Mouse (Mus musculus) CH12.LX (cell line): ENCODE measurements at regions not wholly inside any gene's neighbourhood (a gene's known extent, or its start where the extent isn't known, plus 50 kb on each side); places are given as distances from the start of the nearest gene placed in this dataset.

ENCODE experiments used
- DNase-seq: peaks from one replicate; pipeline ENCODE4 v3.0.0-alpha.2; 2013; ENCODE audit errors: extremely low read depth
- H3K27ac ChIP-seq: 2 replicates; pipeline ENCODE4 v1.5.1; 2012; ENCODE audit warnings: low read depth, mild to moderate bottlenecking, control low read depth, moderate library complexity; ENCODE audit not compliant: insufficient read depth
- H3K27me3 ChIP-seq: replicated peaks from 2 replicates; pipeline ENCODE3; 2012; ENCODE audit warnings: inconsistent platforms
- H3K36me3 ChIP-seq, 2 experiments: replicated peaks in 1 of 2; 2 replicates each; pipeline versions ENCODE3 to v1.6.1; 2012; ENCODE audit warnings: inconsistent platforms in 1 of 2, low read length in 1 of 2, mild to moderate bottlenecking in 1 of 2, mixed read lengths in 1 of 2, moderate library complexity in 1 of 2; ENCODE audit not compliant: control insufficient read depth in 1 of 2, insufficient read depth in 1 of 2
- H3K4me1 ChIP-seq, 2 experiments: 2 replicates each; pipeline ENCODE4 v1.6.1; 2012; ENCODE audit warnings: inconsistent platforms in 1 of 2, moderate library complexity in 1 of 2; ENCODE audit not compliant: insufficient read depth in 2 of 2, control insufficient read depth in 1 of 2
- H3K4me2 ChIP-seq: 2 replicates; pipeline ENCODE4 v1.6.1; 2012; ENCODE audit warnings: low read depth, mild to moderate bottlenecking, control low read depth; ENCODE audit not compliant: poor library complexity, insufficient read depth, severe bottlenecking
- H3K4me3 ChIP-seq, 3 experiments: fragments of 150-350 bp in 1 of 3; sonication (generic) in 1 of 3; replicated peaks in 1 of 3; 2 replicates each; pipeline versions ENCODE3 to v1.5.1; 2011 to 2012; ENCODE audit warnings: low read depth in 2 of 3, low read length in 2 of 3, mild to moderate bottlenecking in 2 of 3, moderate library complexity in 2 of 3, control low read depth in 1 of 3, improper control_type of control experiment in 1 of 3, inconsistent platforms in 1 of 3, mixed read lengths in 1 of 3; ENCODE audit not compliant: poor library complexity in 1 of 3
- H3K79me2 ChIP-seq: replicated peaks from 2 replicates; pipeline ENCODE4 v1.6.1; 2012; ENCODE audit warnings: mild to moderate bottlenecking, moderate library complexity; ENCODE audit not compliant: control insufficient read depth, poor library complexity, insufficient read depth, severe bottlenecking; ENCODE audit errors: extremely low read depth
- H3K9ac ChIP-seq: 2 replicates; pipeline ENCODE4 v1.6.1; 2012; ENCODE audit warnings: low read depth, mild to moderate bottlenecking, control low read depth, moderate library complexity; ENCODE audit not compliant: insufficient read depth
- H3K9me3 ChIP-seq: replicated peaks from 2 replicates; pipeline ENCODE3; 2012; ENCODE audit warnings: low read length, inconsistent platforms, mixed read lengths
- BHLHE40 ChIP-seq: IDR thresholded peaks from 2 replicates; pipeline ENCODE4 v1.6.1; 2011; ENCODE audit warnings: mild to moderate bottlenecking, low read depth, low read length, improper control_type of control experiment
- CHD1 ChIP-seq: IDR thresholded peaks from 2 replicates; pipeline ENCODE4 v1.6.1; 2012; ENCODE audit warnings: low read depth, low read length, improper control_type of control experiment, inconsistent platforms
- CTCF ChIP-seq, 2 experiments: IDR thresholded peaks in 1 of 2; conservative IDR thresholded peaks in 1 of 2; 2 replicates each; pipeline ENCODE4 v1.5.1; 2011 to 2012; ENCODE audit warnings: low read depth in 2 of 2, low read length in 2 of 2, improper control_type of control experiment in 1 of 2, inconsistent platforms in 1 of 2, mild to moderate bottlenecking in 1 of 2, moderate library complexity in 1 of 2
- E2F4 ChIP-seq: IDR thresholded peaks from 2 replicates; pipeline ENCODE4 v1.6.1; 2011; ENCODE audit warnings: low read depth, low read length, improper control_type of control experiment; ENCODE audit not compliant: insufficient replicate concordance
- HCFC1 ChIP-seq: IDR thresholded peaks from 2 replicates; pipeline ENCODE4 v1.6.1; 2012; ENCODE audit warnings: low read depth, mild to moderate bottlenecking, inconsistent platforms, low read length, improper control_type of control experiment
- MAX ChIP-seq: IDR thresholded peaks from 2 replicates; pipeline ENCODE4 v1.6.1; 2011; ENCODE audit warnings: low read length, improper control_type of control experiment
- POLR2AphosphoS2 ChIP-seq: IDR thresholded peaks from 2 replicates; pipeline ENCODE4 v1.6.1; 2011; ENCODE audit warnings: low read depth, low read length, improper control_type of control experiment
- RCOR1 ChIP-seq: conservative IDR thresholded peaks from 2 replicates; pipeline ENCODE4 v1.6.1; 2012; ENCODE audit warnings: low read depth, mild to moderate bottlenecking, inconsistent platforms, low read length, improper control_type of control experiment
- SIN3A ChIP-seq: IDR thresholded peaks from 2 replicates; pipeline ENCODE4 v1.6.1; 2012; ENCODE audit warnings: low read length, improper control_type of control experiment, inconsistent platforms
- ZKSCAN1 ChIP-seq: IDR thresholded peaks from 2 replicates; pipeline ENCODE4 v1.6.1; 2012; ENCODE audit warnings: low read depth, inconsistent platforms, low read length, improper control_type of control experiment, borderline replicate concordance
- ZMIZ1 ChIP-seq: IDR thresholded peaks from 2 replicates; pipeline ENCODE4 v1.6.1; 2012; ENCODE audit warnings: low read depth, mild to moderate bottlenecking, inconsistent platforms, low read length, improper control_type of control experiment
- dilution Hi-C: fragments of 300-500 bp; cut with MboI; formaldehyde crosslinking; loops from 2 replicates; pipeline ENCODE4 v1.14.3; 2020; ENCODE audit warnings: low sequenced_read_pairs; ENCODE audit not compliant: extremely low pct_unique_long_range_greater_than_20kb, extremely low pct_ligation_motif_present
- in situ Hi-C: fragments of 300-500 bp; cut with MboI; formaldehyde crosslinking; loops from 3 replicates; pipeline ENCODE4 v1.14.3; 2019; ENCODE audit warnings: low sequenced_read_pairs, low pct_ligation_motif_present, low pct_unique_long_range_greater_than_20kb, mixed read lengths

GRCm38 (mm10) chr11:39411182-39411581 lies 1283.8 kb downstream of the Mat2b start:
- no peaks in the 10 kb centered on the region for H3K36me3 ChIP-seq
- H3K4me2 ChIP-seq, result no peak overlapping the region
- H3K9ac ChIP-seq, result no peak overlapping the region
- no peaks in the 10 kb centered on the region for H3K4me1 ChIP-seq
- dilution Hi-C loops, result no loop called here
- in situ Hi-C loops, result no loop called here
- no peaks in the 10 kb centered on the region for H3K27me3 ChIP-seq
- H3K79me2 ChIP-seq, result no peaks in the 10 kb centered on the region
- DNase-seq, result no peak
- H3K9me3 ChIP-seq, result peaks cover 29% of the 10 kb centered on the region
- H3K27ac ChIP-seq, result no peak overlapping the region
- TF ChIP-seq CTCF (conservative IDR thresholded peaks at IDR 0.05 in 1 of 2, IDR thresholded peaks at IDR 0.05 in 1 of 2; ENCODE audit: low read depth in 2 of 2, low read length in 2 of 2) (0 out of 4 replicates have a peak, but pooled peaks of 1 of the 2 experiments have one; percentile 2), SIN3A (no peak), POLR2AphosphoS2 (no peak)
- no peak overlapping the region for H3K4me3 ChIP-seq

GRCm38 (mm10) chr11:39364827-39365226 lies 1330.2 kb downstream of the Mat2b start:
- H3K4me3 ChIP-seq, result no peak overlapping the region
- TF ChIP-seq ZKSCAN1, result no peak
- TF ChIP-seq HCFC1, result no peak
- TF ChIP-seq BHLHE40, result no peak
- no peak for TF ChIP-seq RCOR1
- TF ChIP-seq E2F4, result no peak
- TF ChIP-seq ZMIZ1, result no peak
- no peak for TF ChIP-seq MAX
- no peak for TF ChIP-seq CHD1
- H3K79me2 ChIP-seq, result no peaks in the 10 kb centered on the region
- H3K4me2 ChIP-seq, result no peak overlapping the region
- no peaks in the 10 kb centered on the region for H3K4me1 ChIP-seq
- H3K27ac ChIP-seq, result no peak overlapping the region
- no peaks in the 10 kb centered on the region for H3K27me3 ChIP-seq
- in situ Hi-C loops, result no loop called here
- no peaks in the 10 kb centered on the region for H3K36me3 ChIP-seq
- DNase-seq, result no peak
- dilution Hi-C loops, result no loop called here
- peaks cover 22% of the 10 kb centered on the region for H3K9me3 ChIP-seq
- H3K9ac ChIP-seq, result no peak overlapping the region

- Histone ChIP-seq H3K36me3 (no peaks in the 10 kb centered on the region), H3K9ac (no peak overlapping the region), H3K27me3 (no peaks in the 10 kb centered on the region), H3K79me2 (no peaks in the 10 kb centered on the region), H3K9me3 (peaks cover 20% of the 10 kb centered on the region), H3K4me1 (no peaks in the 10 kb centered on the region), H3K27ac (no peak overlapping the region), H3K4me2 (no peak overlapping the region), H3K4me3 (no peak overlapping the region)
- no peak for TF ChIP-seq RCOR1
- no peak for TF ChIP-seq CTCF (conservative IDR thresholded peaks at IDR 0.05 in 1 of 2, IDR thresholded peaks at IDR 0.05 in 1 of 2; ENCODE audit: low read depth in 2 of 2, low read length in 2 of 2)
- DNase-seq, result no peak
- in situ Hi-C loops, result no loop called here
- dilution Hi-C loops, result no loop called here
Observed at GRCm38 (mm10) chr11:39350616-39351015, 1344.4 kb downstream of the Mat2b start.
